Mouse (Mus musculus) lung, adult 2 months (tissue): ENCODE results near the gene Pdzrn3.

Experiments
- CTCF ChIP-seq: fragments of 200-500 bp; IDR thresholded peaks from 2 replicates; pipeline ENCODE4 v1.5.1; 2011; ENCODE audit warnings: mild to moderate bottlenecking, low read length, control low read depth; ENCODE audit not compliant: insufficient read depth
- POLR2A ChIP-seq: fragments of 200-500 bp; IDR thresholded peaks from 2 replicates; pipeline ENCODE4 v1.6.1; 2011; ENCODE audit warnings: low read depth, mild to moderate bottlenecking, control low read depth, low read length, borderline replicate concordance; ENCODE audit errors: extremely low read depth

- no peak for TF ChIP-seq POLR2A
- TF ChIP-seq CTCF, result no peak
These were observed 207.0 kb downstream of the Pdzrn3 start for GRCm38 (mm10) chr6:101170699-101171098.
